Comparison of ENCODE assay signal across 21 mouse cellular contexts in genomic region chr13:56631332-56631731, GRCm38 (mm10). TPM values are rescaled to one million over a fixed set of nuclear protein-coding genes. Genes with fewer than 3 reads are reported as not detected.
DNase-seq lines count a peak whose midpoint lies in the region; ATAC-seq and TF ChIP-seq lines count a peak whose summit lies in the region.
"Had no signal": no experiment of that assay in that cellular context is flagged by ENCODE, and none has a peak within 500 bp of the region (broad histone marks: within the 10 kb centered on the region; RNA-seq: fewer than 3 reads in every experiment).

No protein-coding gene starts in this region.

- TF ChIP-seq CTCF in gastrocnemius, adult 2 months (IDR thresholded peaks at IDR 0.05): no peak
- TF ChIP-seq CTCF in lung, adult 2 months (IDR thresholded peaks at IDR 0.05; ENCODE audit: insufficient read depth, low read length): no peak

- H3K9me3 ChIP-seq in midbrain, embryonic 15.5 days: no peaks in the 10 kb centered on the region
- H3K9me3 ChIP-seq: hindbrain, embryonic 10.5 days; midbrain, embryonic 12.5 days had no signal

- H3K36me3 ChIP-seq in macrophage (ENCODE audit: inconsistent target): no peaks in the 10 kb centered on the region; the same call in 1 of the 2 replicates
- no peaks in the 10 kb centered on the region for H3K36me3 ChIP-seq in midbrain, embryonic 15.5 days (replicated peaks)
- H3K36me3 ChIP-seq: midbrain, embryonic 12.5 days had no signal

- H3K4me2 ChIP-seq in midbrain, embryonic 15.5 days: no peak overlapping the region
- H3K4me2 ChIP-seq: heart, embryonic 11.5 days; liver, embryonic 11.5 days; midbrain, embryonic 12.5 days had no signal

- TF ChIP-seq POLR2A in lung, adult 2 months (IDR thresholded peaks at IDR 0.05; ENCODE audit: borderline replicate concordance, extremely low read depth, low read depth, low read length): no peak

- H3K9ac ChIP-seq in midbrain, embryonic 15.5 days: no peak overlapping the region
- H3K9ac ChIP-seq: midbrain, embryonic 12.5 days had no signal

- H3K4me3 ChIP-seq in gastrocnemius, adult 2 months: no peak overlapping the region
- no peak overlapping the region for H3K4me3 ChIP-seq in lung, adult 2 months (replicated peaks; ENCODE audit: extremely low read depth, low read depth, low read length)
- no peak overlapping the region for H3K4me3 ChIP-seq in macrophage (ENCODE audit: inconsistent target)
- no peak overlapping the region for H3K4me3 ChIP-seq in midbrain, embryonic 15.5 days
- H3K4me3 ChIP-seq: erythroblast, embryonic 14.5 days; hindbrain, embryonic 10.5 days; layer of hippocampus, adult 2 months; midbrain, embryonic 12.5 days had no signal

- intact Hi-C loops in gastrocnemius, adult 2 months (cut with DNase I): no loop called here

- 30% methylated on average over 7 of the region's 7 CpGs for WGBS in lung, adult 2 months
- 3% methylated on average over 7 of the region's 7 CpGs for WGBS in macrophage (ENCODE audit: missing documents)
- whole genome bisulfite sequencing in midbrain, embryonic 15.5 days: 94% methylated on average over 7 of the region's 7 CpGs

- peak; percentile 13 for DNase-seq in gastrocnemius, adult 2 months
- DNase-seq in gastrocnemius, postnatal 4 days (ENCODE audit: low spot score in 2 of 2): no peak
- peak; percentile 34 for DNase-seq in lung, postnatal 10 days
- DNase-seq in lung, adult 2 months: no peak
- no peak for DNase-seq in urinary bladder, postnatal 14 days (ENCODE audit: low spot score)
- DNase-seq in neural tube, embryonic 10.5 days (ENCODE audit: extremely low spot score, low spot score): no peak
- DNase-seq: cerebellum, adult 11 months; cerebellum, postnatal 25 days; left cerebral cortex, postnatal 4 days; retina, postnatal 1 day; right cerebral cortex, postnatal 4 days had no signal

- peaks cover 19% of the 10 kb centered on the region for H3K4me1 ChIP-seq in lung, adult 2 months (ENCODE audit: control insufficient read depth, insufficient read depth, low read length)
- H3K4me1 ChIP-seq in midbrain, embryonic 15.5 days: no peaks in the 10 kb centered on the region
- H3K4me1 ChIP-seq: midbrain, embryonic 12.5 days had no signal

- H3K27ac ChIP-seq in gastrocnemius, adult 2 months: no peak overlapping the region
- H3K27ac ChIP-seq in macrophage: peak overlapping the region; percentile 10; the same call in 1 of the 2 replicates
- no peak overlapping the region for H3K27ac ChIP-seq in midbrain, embryonic 15.5 days
- H3K27ac ChIP-seq: hindbrain, embryonic 10.5 days; layer of hippocampus, adult 2 months; midbrain, embryonic 12.5 days had no signal

- H3K27me3 ChIP-seq in midbrain, embryonic 15.5 days (replicated peaks): no peaks in the 10 kb centered on the region
- H3K27me3 ChIP-seq: midbrain, embryonic 12.5 days had no signal

- no peak for ATAC-seq in midbrain, embryonic 15.5 days (replicated peaks)
- ATAC-seq: forebrain, embryonic 14.5 days had no signal

- no peaks in the 10 kb centered on the region for H3K79me2 ChIP-seq in macrophage (ENCODE audit: inconsistent target)

RNA-seq across cellular contexts. Expression of gene Tgfbi, which starts 22.0 kb away (rescaled TPM):
- 10 to 100 TPM; 13.0 to 24.8 TPM for total RNA-seq in gastrocnemius, adult 2 months (2021)
- total RNA-seq in gastrocnemius, postnatal 4 days (2021): 10 to 100 TPM; 75.9 to 99.2 TPM
- 50.8 and 53.9 TPM in 2 replicates for polyA plus RNA-seq in lung, adult 2 months (2012; rRNA removed)
- total RNA-seq in macrophage (2018; cell fraction: chromatin; rRNA removed): 10 to 100 TPM in 22 of 26 experiments, 1 to 10 TPM in 4; 5.1 to 68.8 (median 24.5) TPM
- total RNA-seq in macrophage (2018; cell fraction: cytosol; rRNA removed): 10 to 100 TPM in 23 of 26 experiments, 1 to 10 TPM in 3; 8.6 to 81.9 (median 35.9) TPM
- total RNA-seq in macrophage (2018; cell fraction: nucleus; rRNA removed): 100 to 1,000 TPM in 3 of 26 experiments, 10 to 100 TPM in 23; 12.2 to 255 (median 66.8) TPM
- polyA plus RNA-seq in macrophage (2018): 9.3 to 47.2 TPM (median 39.5 TPM) in 3 replicates
- polyA plus RNA-seq in midbrain, embryonic 15.5 days (2015; fragmentation: Nextera tagmentation; extraction: Ambion mirVana): 3.6 and 4.4 TPM in 2 replicates
- total RNA-seq: CH12.LX had no signal

Comparison
In these comparisons a context has a peak if more than half of its experiments do, and no peak if none do; other contexts are left out.
1. DNase-seq: peak in gastrocnemius, adult 2 months (single experiment) and lung, postnatal 10 days (single experiment); none in gastrocnemius, postnatal 4 days (0 of 2), lung, adult 2 months (single experiment), urinary bladder, postnatal 14 days (single experiment) and neural tube, embryonic 10.5 days (single experiment).